In the genomic region with DNA sequence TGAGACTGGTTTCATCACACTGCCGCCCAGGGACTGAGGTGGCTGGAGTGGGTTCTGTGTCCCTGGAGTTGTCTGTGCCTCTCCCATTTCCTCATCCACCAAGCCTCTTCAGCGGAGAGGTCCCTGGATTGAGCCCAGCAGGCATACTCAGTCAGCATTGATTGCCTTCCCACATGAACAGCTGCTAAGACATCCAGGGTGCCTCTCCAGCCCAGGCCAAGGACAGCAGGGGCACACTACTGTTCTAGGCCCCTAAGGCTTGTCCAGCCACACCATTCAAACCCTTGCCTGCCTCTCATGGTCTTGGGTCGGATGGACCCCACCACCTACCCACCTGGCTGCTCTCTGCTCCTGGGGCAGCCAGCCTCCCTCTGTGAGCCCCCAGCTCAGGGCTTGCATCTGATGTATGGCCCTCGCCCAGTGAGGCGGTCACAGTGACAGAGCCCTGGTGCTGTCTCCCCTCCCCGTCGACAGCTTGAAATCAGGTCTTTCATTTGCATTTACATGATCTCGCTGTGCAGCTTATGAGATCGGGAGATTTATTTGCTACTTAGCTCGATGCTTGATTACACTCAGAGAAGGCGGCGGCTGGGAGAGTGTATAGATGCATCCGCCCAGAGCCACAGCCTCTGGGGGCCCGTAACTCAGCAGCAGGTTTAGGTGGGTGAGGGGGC, we compare ENCODE assay signal across 19 mouse cellular contexts. TPM values are rescaled to one million over a fixed set of nuclear protein-coding genes. Genes with fewer than 3 reads are reported as not detected.
DNase-seq lines count a peak whose midpoint lies in the region; ATAC-seq lines count a peak whose summit lies in the region.
"Had no signal": no experiment of that assay in that cellular context is flagged by ENCODE, and none has a peak within 500 bp of the region (broad histone marks: within the 10 kb centered on the region; RNA-seq: fewer than 3 reads in every experiment).

No protein-coding gene starts in this region.

- H3K27me3 ChIP-seq in neural tube, embryonic 11.5 days (ENCODE audit: control insufficient read depth, insufficient read depth, low read length) = no peaks in the 10 kb centered on the region
- peaks cover 63% of the 10 kb centered on the region for H3K27me3 ChIP-seq in midbrain, embryonic 10.5 days (ENCODE audit: low read depth, poor library complexity, severe bottlenecking)
- H3K27me3 ChIP-seq in neural tube, embryonic 12.5 days (replicated peaks) = peaks cover 8% of the 10 kb centered on the region

- no peaks in the 10 kb centered on the region for H3K9me3 ChIP-seq in neural tube, embryonic 11.5 days (ENCODE audit: control insufficient read depth, low read length)
- no peaks in the 10 kb centered on the region for H3K9me3 ChIP-seq in midbrain, embryonic 10.5 days (replicated peaks)
- H3K9me3 ChIP-seq in neural tube, embryonic 12.5 days = no peaks in the 10 kb centered on the region
- H3K9me3 ChIP-seq: embryonic facial prominence, embryonic 15.5 days had no signal

- DNase-seq in neural tube, embryonic 11.5 days (ENCODE audit: low spot score) = peak; percentile 45
- no peak for DNase-seq in neural tube, embryonic 10.5 days (ENCODE audit: extremely low spot score, low spot score)
- DNase-seq in midbrain, embryonic 10.5 days (ENCODE audit: low spot score) = no peak
- no peak for DNase-seq in layer of hippocampus, postnatal 25 days (ENCODE audit: extremely low spot score in 1 of 2, low spot score in 1 of 2)
- no peak for DNase-seq in adrenal gland, adult 18-20 months (ENCODE audit: low spot score in 2 of 2)
- no peak for DNase-seq in frontal cortex, adult 2 months (ENCODE audit: extremely low spot score in 1 of 2, low spot score in 1 of 2)
- DNase-seq: cerebellum, adult 2 months; forebrain, postnatal 0 days; gastrocnemius, postnatal 14 days; layer of hippocampus, adult 9-11 months; liver; lung, adult 18-20 months; spleen, adult 18-20 months; thymus, postnatal 25 days had no signal

- ATAC-seq in neural tube, embryonic 11.5 days (ENCODE audit: insufficient read depth, low FRiP score, low TSS enrichment) = peak; percentile 50; the same call in 1 of the 2 replicates
- peak; percentile 77 for ATAC-seq in neural tube, embryonic 12.5 days (ENCODE audit: low FRiP score, low read depth)
- ATAC-seq: forebrain, postnatal 0 days; intestine, postnatal 0 days had no signal

- no peak overlapping the region for H3K4me3 ChIP-seq in neural tube, embryonic 11.5 days (ENCODE audit: low read depth, low read length)
- H3K4me3 ChIP-seq in midbrain, embryonic 10.5 days = no peak overlapping the region
- H3K4me3 ChIP-seq in neural tube, embryonic 12.5 days = no peak overlapping the region
- H3K4me3 ChIP-seq: embryonic facial prominence, embryonic 15.5 days had no signal

- peak overlapping the region; percentile 17; the same call in 1 of the 2 replicates for H3K27ac ChIP-seq in neural tube, embryonic 11.5 days (ENCODE audit: low read depth, low read length)
- H3K27ac ChIP-seq in midbrain, embryonic 10.5 days (replicated peaks) = peak overlapping the region; percentile 24
- H3K27ac ChIP-seq in neural tube, embryonic 12.5 days = peak overlapping the region; percentile 38
- H3K27ac ChIP-seq: embryonic facial prominence, embryonic 15.5 days; kidney, postnatal 0 days; macrophage had no signal

- H3K4me1 ChIP-seq in neural tube, embryonic 11.5 days (ENCODE audit: control insufficient read depth, insufficient read depth, low read length) = peaks cover 4% of the 10 kb centered on the region; the same call in 1 of the 2 replicates
- H3K4me1 ChIP-seq in midbrain, embryonic 10.5 days = peaks cover 25% of the 10 kb centered on the region
- peaks cover 19% of the 10 kb centered on the region for H3K4me1 ChIP-seq in neural tube, embryonic 12.5 days
- H3K4me1 ChIP-seq: embryonic facial prominence, embryonic 15.5 days had no signal

- 0 out of 2 replicates have a peak overlapping the region, but pooled peaks have one; percentile 0 for H3K9ac ChIP-seq in neural tube, embryonic 11.5 days (ENCODE audit: low read length)
- no peak overlapping the region for H3K9ac ChIP-seq in neural tube, embryonic 12.5 days
- H3K9ac ChIP-seq: embryonic facial prominence, embryonic 15.5 days; forebrain, postnatal 0 days had no signal

- WGBS in neural tube, embryonic 11.5 days = 56% methylated on average over 14 of the region's 14 CpGs
- WGBS in midbrain, embryonic 10.5 days = 52% methylated on average over 14 of the region's 14 CpGs
- WGBS in neural tube, embryonic 12.5 days = 40% methylated on average over 14 of the region's 14 CpGs

- H3K36me3 ChIP-seq in neural tube, embryonic 11.5 days (ENCODE audit: control insufficient read depth, insufficient read depth, low read length) = no peaks in the 10 kb centered on the region
- H3K36me3 ChIP-seq in midbrain, embryonic 10.5 days = no peaks in the 10 kb centered on the region
- H3K36me3 ChIP-seq in neural tube, embryonic 12.5 days = no peaks in the 10 kb centered on the region
- H3K36me3 ChIP-seq: embryonic facial prominence, embryonic 15.5 days had no signal

- no peak overlapping the region for H3K4me2 ChIP-seq in neural tube, embryonic 11.5 days (ENCODE audit: low read depth)
- peak overlapping the region; percentile 19; the same call in 1 of the 2 replicates for H3K4me2 ChIP-seq in neural tube, embryonic 12.5 days (replicated peaks)
- H3K4me2 ChIP-seq: embryonic facial prominence, embryonic 15.5 days had no signal

RNA-seq across cellular contexts. Expression of a gene that starts 57.6 kb away (rescaled TPM):
- polyA plus RNA-seq in neural tube, embryonic 11.5 days (2014; fragmentation: Nextera tagmentation; extraction: Ambion mirVana) = 0.33 TPM in 1 of 2 replicates, not detected in the other
- polyA plus RNA-seq in midbrain, embryonic 10.5 days (2016; fragmentation: Nextera tagmentation; extraction: Ambion mirVana) = 1.0 and 2.4 TPM in 2 replicates
- polyA plus RNA-seq in neural tube, embryonic 12.5 days (2016; fragmentation: Nextera tagmentation; extraction: Ambion mirVana) = 0.22 and 0.28 TPM in 2 replicates
- total RNA-seq in layer of hippocampus, postnatal 25 days (2021) = under 1 TPM; 0.54 to 0.80 TPM
- under 1 TPM; 0.16 to 0.30 TPM for total RNA-seq in adrenal gland, adult 18-20 months (2021)
- polyA plus RNA-seq in frontal cortex, adult 2 months (2012; rRNA removed) = 0.14 and 0.17 TPM in 2 replicates
- total RNA-seq: gastrocnemius, postnatal 14 days had no signal
- polyA plus RNA-seq: macrophage had no signal
